Comparison of ENCODE assay signal across 33 mouse cellular contexts in genomic region chr9:32391701-32392100, GRCm38 (mm10). TPM values are rescaled to one million over a fixed set of nuclear protein-coding genes. Genes with fewer than 3 reads are reported as not detected.
DNase-seq lines count a peak whose midpoint lies in the region; ATAC-seq and TF ChIP-seq lines count a peak whose summit lies in the region.
"Had no signal": no experiment of that assay in that cellular context is flagged by ENCODE, and none has a peak within 500 bp of the region (broad histone marks: within the 10 kb centered on the region; RNA-seq: fewer than 3 reads in every experiment).

No protein-coding gene starts in this region.

- no peak for TF ChIP-seq POLR2A in thymus, adult 2 months (IDR thresholded peaks at IDR 0.05; ENCODE audit: control insufficient read depth, extremely low read depth, insufficient read depth, low read length, poor library complexity)

- ATAC-seq in forebrain, embryonic 12.5 days (ENCODE audit: low FRiP score) = no peak
- ATAC-seq: activated CD4-positive, CD25-positive, alpha-beta regulatory T cell, adult 4 months; forebrain, postnatal 0 days had no signal

- no peaks in the 10 kb centered on the region for H3K9me3 ChIP-seq in forebrain, embryonic 12.5 days
- H3K9me3 ChIP-seq: embryonic facial prominence, embryonic 10.5 days; heart, embryonic 10.5 days; hindbrain, embryonic 15.5 days; liver, embryonic 13.5 days; midbrain, embryonic 12.5 days had no signal

- intact Hi-C loops in left cerebral cortex, postnatal 10 days (cut with DNase I) = no loop called here
- intact Hi-C loops in left cerebral cortex, postnatal 25 days (cut with DNase I) = no loop called here

- no peaks in the 10 kb centered on the region for H3K36me3 ChIP-seq in thymus, adult 2 months (ENCODE audit: control insufficient read depth, insufficient read depth, low read length)
- no peaks in the 10 kb centered on the region for H3K36me3 ChIP-seq in forebrain, embryonic 12.5 days (replicated peaks)
- H3K36me3 ChIP-seq: embryonic facial prominence, embryonic 10.5 days; heart, embryonic 10.5 days; hindbrain, embryonic 15.5 days; liver, embryonic 13.5 days; midbrain, embryonic 12.5 days had no signal

- H3K4me3 ChIP-seq in thymus, adult 2 months (ENCODE audit: control insufficient read depth, insufficient read depth, low read length) = no peak overlapping the region
- H3K4me3 ChIP-seq in forebrain, embryonic 12.5 days (replicated peaks) = no peak overlapping the region
- H3K4me3 ChIP-seq: embryonic facial prominence, embryonic 10.5 days; heart, embryonic 10.5 days; hindbrain, embryonic 15.5 days; layer of hippocampus, adult 2 months; liver, embryonic 13.5 days; midbrain, embryonic 12.5 days had no signal

- H3K9ac ChIP-seq in forebrain, embryonic 12.5 days = no peak overlapping the region
- H3K9ac ChIP-seq: forebrain, postnatal 0 days; hindbrain, embryonic 15.5 days; liver, embryonic 13.5 days; midbrain, embryonic 12.5 days had no signal

- H3K4me1 ChIP-seq in thymus, adult 2 months (replicated peaks; ENCODE audit: control insufficient read depth, insufficient read depth, low read length) = no peaks in the 10 kb centered on the region
- H3K4me1 ChIP-seq in forebrain, embryonic 12.5 days = no peaks in the 10 kb centered on the region
- H3K4me1 ChIP-seq: embryonic facial prominence, embryonic 10.5 days; hindbrain, embryonic 15.5 days; midbrain, embryonic 12.5 days had no signal

- H3K4me2 ChIP-seq in forebrain, embryonic 12.5 days = no peak overlapping the region
- H3K4me2 ChIP-seq: hindbrain, embryonic 15.5 days; liver, embryonic 13.5 days; midbrain, embryonic 12.5 days had no signal

- H3K27ac ChIP-seq in thymus, adult 2 months (ENCODE audit: control insufficient read depth, insufficient read depth, low read length) = no peak overlapping the region
- H3K27ac ChIP-seq in forebrain, embryonic 12.5 days = no peak overlapping the region
- H3K27ac ChIP-seq: embryonic facial prominence, embryonic 10.5 days; heart, embryonic 10.5 days; hindbrain, embryonic 15.5 days; layer of hippocampus, adult 2 months; liver, embryonic 13.5 days; midbrain, embryonic 12.5 days had no signal

- 70% methylated on average over 9 of the region's 9 CpGs for WGBS in thymus, adult 2 months
- 93% methylated on average over 9 of the region's 9 CpGs for WGBS in forebrain, embryonic 12.5 days

- no peak for TF ChIP-seq CTCF in thymus, adult 2 months (IDR thresholded peaks at IDR 0.05; ENCODE audit: borderline replicate concordance, control insufficient read depth, extremely low read depth, insufficient read depth, low read length, poor library complexity)

- H3K27me3 ChIP-seq in thymus, adult 2 months (ENCODE audit: control insufficient read depth, insufficient read depth, low read length) = no peaks in the 10 kb centered on the region
- H3K27me3 ChIP-seq in forebrain, embryonic 12.5 days = no peaks in the 10 kb centered on the region
- H3K27me3 ChIP-seq: hindbrain, embryonic 15.5 days; liver, embryonic 13.5 days had no signal

- DNase-seq in left cerebral cortex, adult 11 months (ENCODE audit: low spot score) = peak; percentile 65
- DNase-seq in left cerebral cortex, postnatal 10 days (ENCODE audit: extremely low spot score in 1 of 2, low spot score in 2 of 2) = no peak
- peak; percentile 4 to 16 for DNase-seq in frontal cortex, postnatal 25 days (ENCODE audit: low spot score in 2 of 2)
- peak; percentile 54 to 90 for DNase-seq in left cerebral cortex, postnatal 25 days (ENCODE audit: low spot score in 2 of 2)
- peak; percentile 66 to 78 for DNase-seq in right cerebral cortex, postnatal 36 days (ENCODE audit: low spot score in 2 of 2)
- no peak for DNase-seq in testis, postnatal 14 days (ENCODE audit: low spot score)
- no peak for DNase-seq in thymus, adult 2 months
- DNase-seq: adrenal gland, postnatal 10 days; cerebellum, adult 11 months; cerebellum, adult 9-11 months; forebrain, postnatal 0 days; heart, postnatal 4 days; kidney, adult 8-10 months; kidney, postnatal 14 days; liver, embryonic 13.5 days; lung, adult 2 months; lung, postnatal 14 days; thymus, postnatal 36 days had no signal

RNA-seq across cellular contexts. Expression of gene Kcnj1, which starts 19.4 kb away (rescaled TPM):
- total RNA-seq in left cerebral cortex, postnatal 10 days (2021) = not detected
- not detected for total RNA-seq in left cerebral cortex, postnatal 25 days (2021)
- 0.03 TPM in 1 of 2 replicates, not detected in the other for polyA plus RNA-seq in thymus, adult 2 months (2012; rRNA removed)
- not detected in 2 replicates for polyA plus RNA-seq in forebrain, embryonic 12.5 days (2016; fragmentation: Nextera tagmentation; extraction: Ambion mirVana)
- total RNA-seq: adrenal gland, postnatal 10 days; common myeloid progenitor, adult 5-6 weeks; forebrain, postnatal 0 days; gastrocnemius, adult 8-10 months; granulocyte monocyte progenitor cell, adult 5-6 weeks; heart, postnatal 4 days; layer of hippocampus, adult 2 months; layer of hippocampus, postnatal 25 days; megakaryocyte progenitor cell, adult 5-6 weeks had no signal
- polyA plus RNA-seq: activated CD4-positive, CD25-positive, alpha-beta regulatory T cell, adult 4 months; embryonic facial prominence, embryonic 10.5 days; forebrain, postnatal 0 days; heart, embryonic 10.5 days; hindbrain, embryonic 15.5 days; intestine, embryonic 14.5 days; limb, embryonic 14.5 days; liver, embryonic 13.5 days; lung, adult 2 months; midbrain, embryonic 12.5 days; small intestine, adult 2 months had no signal

RNA-seq across cellular contexts. Expression of gene Kcnj5, which starts 47.6 kb away (rescaled TPM):
- 1 to 10 TPM; 1.6 to 1.7 TPM for total RNA-seq in left cerebral cortex, postnatal 10 days (2021)
- total RNA-seq in left cerebral cortex, postnatal 25 days (2021) = under 1 TPM; 0.53 to 0.62 TPM
- polyA plus RNA-seq in thymus, adult 2 months (2012; rRNA removed) = 0.45 and 1.4 TPM in 2 replicates
- polyA plus RNA-seq in forebrain, embryonic 12.5 days (2016; fragmentation: Nextera tagmentation; extraction: Ambion mirVana) = 0.83 and 1.1 TPM in 2 replicates
- total RNA-seq: gastrocnemius, adult 8-10 months had no signal
- polyA plus RNA-seq: activated CD4-positive, CD25-positive, alpha-beta regulatory T cell, adult 4 months had no signal

Comparison
In these comparisons a context has a peak if more than half of its experiments do, and no peak if none do; other contexts are left out.
1. DNase-seq: peak in left cerebral cortex, adult 11 months (single experiment), frontal cortex, postnatal 25 days (2 of 2), left cerebral cortex, postnatal 25 days (2 of 2) and right cerebral cortex, postnatal 36 days (2 of 2); none in left cerebral cortex, postnatal 10 days (0 of 2), testis, postnatal 14 days (single experiment) and thymus, adult 2 months (single experiment).